Mouse (Mus musculus) cerebellum, adult 2 months (tissue): Measurements from ENCODE around the gene Klhl25. TPM values are rescaled to one million over a fixed set of nuclear protein-coding genes. Genes with fewer than 3 reads are reported as not detected.
"Not testable (repeated sequence)": the region's sequence is repeated elsewhere in the genome, so short reads cannot be mapped to it uniquely, and the experiment has no call there.

Source experiments
- DNase-seq, 2 experiments: peaks; one replicate each; pipeline ENCODE4 v3.0.0; 2021
- H3K27ac ChIP-seq: fragments of 200-500 bp; 2 replicates; pipeline ENCODE4 v1.5.1; 2012; ENCODE audit warnings: low read length, control low read depth, inconsistent platforms; ENCODE audit not compliant: insufficient read depth
- H3K27me3 ChIP-seq: fragments of 200-500 bp; 2 replicates; pipeline ENCODE4 v1.6.1; 2012; ENCODE audit warnings: inconsistent platforms, mild to moderate bottlenecking, low read length, moderate library complexity; ENCODE audit not compliant: control insufficient read depth, insufficient read depth
- H3K4me1 ChIP-seq: fragments of 200-500 bp; 2 replicates; pipeline ENCODE4 v1.6.1; 2011; ENCODE audit warnings: low read length; ENCODE audit not compliant: control insufficient read depth, insufficient read depth
- H3K4me3 ChIP-seq: fragments of 200-500 bp; replicated peaks from 2 replicates; pipeline ENCODE3; 2011; ENCODE audit warnings: mild to moderate bottlenecking, low read depth, low read length, control low read depth; ENCODE audit not compliant: insufficient read depth
- CTCF ChIP-seq: fragments of 200-500 bp; IDR thresholded peaks from 2 replicates; pipeline ENCODE4 v1.5.1; 2011; ENCODE audit warnings: low read depth, mild to moderate bottlenecking, control low read depth, low read length, moderate library complexity, borderline replicate concordance; ENCODE audit not compliant: insufficient read depth
- POLR2A ChIP-seq: fragments of 200-500 bp; IDR thresholded peaks from 2 replicates; pipeline ENCODE4 v1.6.1; 2011; ENCODE audit warnings: low read length, control low read depth, borderline replicate concordance; ENCODE audit not compliant: insufficient read depth
- WGBS: fragments of 180-500 bp; shearing (Covaris S2); methylation state at CpG from one replicate; pipeline ENCODE4 v1.1.7; 2018; 5-methylcytosine and 5-hydroxymethylcytosine counted together
- polyA plus RNA-seq: library from polyadenylated mRNA; depleted of rRNA; stranded (reverse); fragments of >200 nt; gene quantifications from 2 replicates; pipeline ENCODE4 v1.2.3, GENCODE M21; 2012

The Klhl25 gene
- polyA plus RNA-seq, 1 experiment: 8.9 TPM

DNA sequence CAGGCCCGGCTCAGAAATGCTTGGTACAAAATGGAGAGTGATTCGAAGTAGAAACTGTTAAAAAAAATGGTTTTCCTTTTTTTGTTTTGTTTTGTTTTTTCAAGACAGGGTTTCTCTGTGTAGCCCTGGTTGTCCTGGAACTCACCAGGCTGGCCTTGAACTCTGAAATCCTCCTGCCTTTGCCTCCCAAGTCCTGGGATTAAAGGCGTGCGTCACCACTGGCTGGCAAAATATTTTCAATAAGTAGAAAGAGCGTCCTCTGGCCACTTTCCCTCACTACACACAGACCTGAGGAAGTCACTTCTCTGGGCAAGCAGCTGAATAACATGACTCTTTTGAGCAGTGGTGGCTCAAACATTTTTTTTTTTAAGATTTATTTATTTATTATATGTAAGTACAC, 19.6 kb upstream of the Klhl25 start:
- no peak for TF ChIP-seq CTCF
- TF ChIP-seq POLR2A: no peak
- no peak overlapping the region for H3K4me3 ChIP-seq
- no peak overlapping the region for H3K27ac ChIP-seq
- no peaks in the 10 kb centered on the region for H3K27me3 ChIP-seq
- DNase-seq: no peak
- no peaks in the 10 kb centered on the region for H3K4me1 ChIP-seq
- WGBS: 80% methylated on average over 5 of the region's 5 CpGs

DNA sequence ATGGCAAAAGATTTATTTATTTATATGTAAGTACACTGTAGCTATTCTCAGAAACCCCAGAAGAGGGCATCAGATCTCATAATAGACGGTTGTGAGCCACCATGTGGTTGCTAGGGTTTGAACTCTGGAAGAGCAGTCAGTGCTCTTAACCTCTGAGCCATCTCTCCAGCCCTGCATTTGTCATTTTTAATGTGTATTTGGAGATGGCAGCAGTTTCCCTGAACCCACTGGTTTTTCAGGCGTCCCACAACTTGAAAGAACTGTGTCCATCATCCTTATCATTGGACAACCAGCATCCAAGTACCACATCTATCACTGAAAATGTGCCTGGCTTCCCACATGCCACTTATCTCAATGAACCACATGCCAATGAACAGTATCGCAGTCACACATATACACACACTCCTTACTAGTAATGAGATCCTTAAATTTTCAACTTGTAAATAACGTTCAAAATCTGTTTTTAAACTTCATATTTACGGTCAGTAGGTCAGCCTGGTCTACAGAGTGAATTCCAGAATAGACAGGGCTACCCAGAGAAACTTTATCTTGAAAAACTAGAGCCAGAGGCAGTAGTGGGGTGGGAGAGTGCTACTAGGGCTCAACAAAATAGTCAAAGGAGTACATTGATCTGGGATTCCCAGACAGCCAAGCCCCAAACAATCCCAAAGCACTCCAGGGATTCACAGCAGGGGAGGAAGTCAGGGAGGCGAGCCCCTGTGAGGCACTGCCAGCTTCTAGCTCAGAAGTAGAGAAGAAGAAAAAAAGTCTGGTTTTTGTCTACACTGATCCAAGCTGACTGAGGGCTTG, 17.7 kb upstream of the Klhl25 start:
- no peak for TF ChIP-seq POLR2A
- 67% methylated on average over 6 of the region's 6 CpGs for WGBS
- no peaks in the 10 kb centered on the region for H3K4me1 ChIP-seq
- no peak overlapping the region for H3K27ac ChIP-seq
- no peak overlapping the region for H3K4me3 ChIP-seq
- no peaks in the 10 kb centered on the region for H3K27me3 ChIP-seq
- no peak for DNase-seq

DNA sequence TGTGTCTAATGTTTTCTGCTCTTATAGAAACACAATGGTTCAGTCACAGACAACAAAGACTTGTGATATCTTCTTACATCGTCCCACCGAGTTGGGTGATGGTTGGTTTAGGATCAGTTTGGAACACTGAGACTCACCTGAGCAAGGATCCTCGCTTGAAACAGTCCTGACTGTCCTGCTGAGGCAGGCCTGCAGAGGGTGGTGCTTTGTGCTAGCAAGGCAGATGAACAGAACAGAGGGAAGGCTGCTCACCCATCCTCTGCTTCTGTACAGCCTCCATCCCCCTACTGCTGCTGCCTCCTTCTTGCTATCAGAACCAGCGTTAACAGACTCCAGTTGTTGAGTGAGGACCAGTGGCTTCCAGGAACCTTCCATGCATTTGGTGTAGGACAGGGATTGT, 14.2 kb upstream of the Klhl25 start:
- not testable (repeated sequence) for H3K4me3 ChIP-seq, DNase-seq, H3K27ac ChIP-seq, H3K27me3 ChIP-seq, H3K4me1 ChIP-seq
- WGBS: 73% methylated on average over 3 of the region's 4 CpGs

DNA sequence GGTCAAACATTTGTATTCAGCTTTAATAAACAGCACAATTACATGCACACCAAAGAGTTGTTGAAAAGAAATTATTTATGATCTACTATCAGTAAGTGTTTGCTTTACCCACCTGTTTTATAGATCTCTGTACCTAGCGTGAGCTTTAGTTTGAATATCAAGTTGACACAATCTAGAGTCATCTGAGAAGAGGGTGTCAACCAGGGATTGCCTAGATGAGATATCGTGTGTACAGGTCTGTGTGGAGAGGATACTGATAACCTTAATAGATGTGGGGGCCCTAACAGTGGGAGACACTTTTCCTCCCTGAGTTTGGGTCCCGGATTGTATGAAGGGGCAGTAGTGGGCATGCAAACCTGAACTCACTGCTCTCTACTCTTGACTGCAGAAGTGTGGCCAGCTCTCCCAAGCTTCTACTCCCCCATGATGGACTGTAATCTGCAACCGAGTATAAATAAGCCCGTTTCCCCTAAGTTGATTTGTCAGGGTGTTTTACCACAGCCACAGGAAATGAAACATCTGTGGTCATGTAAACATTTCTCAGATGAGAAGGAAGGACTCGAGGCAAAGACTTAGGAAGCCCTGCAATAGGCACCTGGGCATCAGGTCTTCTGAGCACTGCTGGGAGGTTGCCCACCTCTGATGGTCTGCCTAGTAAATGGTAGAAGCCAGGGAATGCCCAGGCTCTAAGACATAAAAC, 13.0 kb upstream of the Klhl25 start:
- H3K4me3 ChIP-seq, DNase-seq, H3K4me1 ChIP-seq, H3K27me3 ChIP-seq, H3K27ac ChIP-seq: not testable (repeated sequence)
- 93% methylated on average over 3 of the region's 6 CpGs for WGBS

DNA sequence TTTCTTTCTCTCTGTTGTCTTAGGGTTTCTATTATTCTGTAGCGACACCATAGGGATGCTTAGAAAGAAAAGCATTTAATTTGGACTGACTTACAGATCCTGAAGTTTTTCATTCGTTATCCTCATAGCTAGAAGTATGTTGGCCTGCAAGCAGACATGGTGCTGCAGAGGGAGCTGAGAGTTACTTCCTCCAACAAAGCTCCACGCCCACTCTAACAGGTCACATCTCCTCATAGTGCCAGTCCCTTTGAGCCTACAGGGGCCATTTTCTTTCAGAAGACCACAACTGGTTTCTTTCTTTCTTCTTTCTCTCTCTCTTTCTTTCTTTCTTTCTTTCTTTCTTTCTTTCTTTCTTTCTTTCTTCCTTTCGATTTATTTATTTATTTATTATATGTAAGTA, 8.0 kb upstream of the Klhl25 start:
- DNase-seq: no peak
- Histone ChIP-seq H3K27me3 (no peaks in the 10 kb centered on the region), H3K4me1 (no peaks in the 10 kb centered on the region), H3K4me3 (no peak overlapping the region), H3K27ac (no peak overlapping the region)
- WGBS: 89% methylated on average over 4 of the region's 4 CpGs
- TF ChIP-seq CTCF (no peak), POLR2A (no peak)

DNA sequence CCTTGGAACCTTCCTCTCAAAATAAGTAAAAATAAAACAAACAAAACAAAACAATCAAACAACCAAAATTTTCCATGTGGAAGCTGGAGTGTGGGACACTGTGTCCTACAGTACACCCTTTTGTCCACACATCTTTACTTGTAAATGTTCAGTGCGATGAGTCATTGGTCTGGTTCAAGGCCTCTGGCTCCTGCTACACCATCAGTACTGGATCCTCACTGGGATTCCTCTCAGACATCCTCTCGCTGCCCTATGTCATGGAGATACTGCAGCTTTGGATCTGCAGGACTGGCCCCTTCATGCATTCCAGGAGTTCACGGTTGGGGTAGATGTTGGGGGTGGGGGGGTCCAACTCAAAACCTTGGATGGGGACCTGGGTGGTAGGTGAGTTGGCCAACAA, 5.8 kb upstream of the Klhl25 start:
- 91% methylated on average over 3 of the region's 3 CpGs for WGBS
- Histone ChIP-seq H3K27me3 (no peaks in the 10 kb centered on the region), H3K27ac (no peak overlapping the region), H3K4me1 (no peaks in the 10 kb centered on the region), H3K4me3 (no peak overlapping the region)
- DNase-seq: no peak
- no peak for TF ChIP-seq POLR2A
- no peak for TF ChIP-seq CTCF

DNA sequence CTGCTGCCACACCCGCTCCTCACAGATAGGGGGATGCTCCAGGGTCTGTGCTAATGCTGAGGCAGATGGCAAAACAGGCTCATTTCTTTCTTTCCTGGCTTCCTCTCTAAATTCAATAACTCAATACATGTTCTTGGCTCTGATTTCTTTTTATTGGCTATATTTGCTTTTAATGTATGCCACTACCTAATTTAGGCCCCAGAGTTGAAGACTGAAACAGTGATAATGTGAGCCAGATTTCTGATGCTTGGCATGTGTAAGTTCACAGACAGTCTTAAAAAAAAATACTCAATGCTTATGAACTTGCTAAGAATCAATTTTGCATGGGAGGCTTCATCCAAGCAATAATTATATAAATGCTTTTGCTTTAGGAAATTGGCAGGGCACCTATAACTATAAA, 2.2 kb upstream of the Klhl25 start:
- no peak overlapping the region for H3K27ac ChIP-seq
- 94% methylated on average over 1 of the region's 1 CpGs for WGBS
- TF ChIP-seq CTCF (no peak), POLR2A (no peak)
- H3K27me3 ChIP-seq: no peaks in the 10 kb centered on the region
- H3K4me1 ChIP-seq: peaks cover 6% of the 10 kb centered on the region; the same call in 1 of the 2 replicates
- no peak overlapping the region for H3K4me3 ChIP-seq
- no peak for DNase-seq

DNA sequence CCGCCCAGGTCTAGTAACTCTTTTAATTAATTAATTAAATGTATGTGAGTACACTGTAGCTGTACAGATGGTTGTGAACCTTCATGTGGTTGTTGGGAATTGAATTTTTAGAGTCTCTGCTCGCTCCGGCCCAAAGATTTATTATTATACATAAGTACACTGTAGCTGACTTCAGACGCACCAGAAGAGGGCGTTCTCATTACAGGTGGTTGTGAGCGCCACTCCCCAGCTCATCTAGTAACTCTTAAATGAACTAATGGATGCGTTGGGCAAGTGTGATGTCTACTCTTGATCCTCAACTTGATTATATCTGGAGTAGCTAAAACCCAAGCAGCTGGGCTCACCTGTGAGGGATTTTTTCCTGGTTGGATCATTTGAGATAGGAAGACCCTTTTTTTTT, 1.2 kb upstream of the Klhl25 start:
- peaks cover 9% of the 10 kb centered on the region for H3K4me1 ChIP-seq
- H3K27ac ChIP-seq: no peak overlapping the region
- no peaks in the 10 kb centered on the region for H3K27me3 ChIP-seq
- no peak overlapping the region for H3K4me3 ChIP-seq
- DNase-seq: no peak
- TF ChIP-seq POLR2A (no peak), CTCF (no peak)
- 61% methylated on average over 7 of the region's 7 CpGs for WGBS
